Mouse (Mus musculus): ENCODE data around the gene Olfr224. TPM values are rescaled to one million over a fixed set of nuclear protein-coding genes. Genes with fewer than 3 reads are reported as not detected.

Olfr224 gene
- polyA plus RNA-seq, 2 experiments, result 0.15 TPM; not detected in 1

Other genes with a start within 250 kb of the Olfr224 start
- gene Zfp672, start 240.2 kb downstream of the Olfr224 start, polyA plus RNA-seq (2012; rRNA removed), result 35.2 and 44.3 TPM in 2 replicates
- gene Zfp672, start 240.2 kb downstream of the Olfr224 start, polyA plus RNA-seq (2014; fragmentation: Nextera tagmentation; extraction: Ambion mirVana), result 40.7 and 42.4 TPM in 2 replicates
- gene Sh3bp5l, start 239.8 kb downstream of the Olfr224 start, polyA plus RNA-seq (2012; rRNA removed), result 25.6 and 30.7 TPM in 2 replicates
- gene Sh3bp5l, start 239.8 kb downstream of the Olfr224 start, polyA plus RNA-seq (2014; fragmentation: Nextera tagmentation; extraction: Ambion mirVana), result 24.4 and 28.5 TPM in 2 replicates
- 0.06 and 0.44 TPM in 2 replicates for gene Lypd8, start 191.5 kb downstream of the Olfr224 start, polyA plus RNA-seq (2012; rRNA removed)
- not detected in 2 replicates for gene Lypd8, start 191.5 kb downstream of the Olfr224 start, polyA plus RNA-seq (2014; fragmentation: Nextera tagmentation; extraction: Ambion mirVana)
- not detected in 2 replicates for gene 1810065E05Rik, start 149.4 kb downstream of the Olfr224 start, polyA plus RNA-seq (2012; rRNA removed)
- gene 1810065E05Rik, start 149.4 kb downstream of the Olfr224 start, polyA plus RNA-seq (2014; fragmentation: Nextera tagmentation; extraction: Ambion mirVana), result not detected in 2 replicates
- not detected in 2 replicates for gene Gm12253, start 138.0 kb downstream of the Olfr224 start, polyA plus RNA-seq (2012; rRNA removed)
- gene Gm12253, start 138.0 kb downstream of the Olfr224 start, polyA plus RNA-seq (2014; fragmentation: Nextera tagmentation; extraction: Ambion mirVana), result not detected in 2 replicates
- not detected in 2 replicates for gene Lypd9, start 117.6 kb downstream of the Olfr224 start, polyA plus RNA-seq (2012; rRNA removed)
- gene Lypd9, start 117.6 kb downstream of the Olfr224 start, polyA plus RNA-seq (2014; fragmentation: Nextera tagmentation; extraction: Ambion mirVana), result not detected in 2 replicates
- not detected in 2 replicates for gene Olfr30, start 108.3 kb downstream of the Olfr224 start, polyA plus RNA-seq (2012; rRNA removed)
- not detected in 2 replicates for gene Olfr30, start 108.3 kb downstream of the Olfr224 start, polyA plus RNA-seq (2014; fragmentation: Nextera tagmentation; extraction: Ambion mirVana)
- not detected in 2 replicates for gene Olfr332, start 78.0 kb downstream of the Olfr224 start, polyA plus RNA-seq (2012; rRNA removed)
- gene Olfr332, start 78.0 kb downstream of the Olfr224 start, polyA plus RNA-seq (2014; fragmentation: Nextera tagmentation; extraction: Ambion mirVana), result not detected in 2 replicates
- gene Olfr331, start 68.0 kb downstream of the Olfr224 start, polyA plus RNA-seq (2012; rRNA removed), result not detected in 2 replicates
- not detected in 2 replicates for gene Olfr331, start 68.0 kb downstream of the Olfr224 start, polyA plus RNA-seq (2014; fragmentation: Nextera tagmentation; extraction: Ambion mirVana)
- gene Olfr330, start 35.7 kb downstream of the Olfr224 start, polyA plus RNA-seq (2012; rRNA removed), result 0.06 TPM in 1 of 2 replicates, not detected in the other
- not detected in 2 replicates for gene Olfr330, start 35.7 kb downstream of the Olfr224 start, polyA plus RNA-seq (2014; fragmentation: Nextera tagmentation; extraction: Ambion mirVana)
- gene Olfr329-ps, start 24.1 kb downstream of the Olfr224 start, polyA plus RNA-seq (2012; rRNA removed), result 0.09 TPM in 1 of 2 replicates, not detected in the other
- gene Olfr329-ps, start 24.1 kb downstream of the Olfr224 start, polyA plus RNA-seq (2014; fragmentation: Nextera tagmentation; extraction: Ambion mirVana), result not detected in 2 replicates
- gene Olfr328, start 14.9 kb downstream of the Olfr224 start, polyA plus RNA-seq (2012; rRNA removed), result 0.01 TPM in 1 of 2 replicates, not detected in the other
- 0.07 and 0.11 TPM in 2 replicates for gene Olfr328, start 14.9 kb downstream of the Olfr224 start, polyA plus RNA-seq (2014; fragmentation: Nextera tagmentation; extraction: Ambion mirVana)
- gene Olfr325, start 7.2 kb upstream of the Olfr224 start, polyA plus RNA-seq (2012; rRNA removed), result not detected in 2 replicates
- gene Olfr325, start 7.2 kb upstream of the Olfr224 start, polyA plus RNA-seq (2014; fragmentation: Nextera tagmentation; extraction: Ambion mirVana), result not detected in 2 replicates
- not detected in 2 replicates for gene Olfr324, start 24.6 kb upstream of the Olfr224 start, polyA plus RNA-seq (2012; rRNA removed)
- gene Olfr324, start 24.6 kb upstream of the Olfr224 start, polyA plus RNA-seq (2014; fragmentation: Nextera tagmentation; extraction: Ambion mirVana), result not detected in 2 replicates
- gene 2210407C18Rik, start 45.5 kb upstream of the Olfr224 start, polyA plus RNA-seq (2012; rRNA removed), result not detected in 2 replicates
- not detected in 2 replicates for gene 2210407C18Rik, start 45.5 kb upstream of the Olfr224 start, polyA plus RNA-seq (2014; fragmentation: Nextera tagmentation; extraction: Ambion mirVana)
- gene Olfr323, start 59.9 kb upstream of the Olfr224 start, polyA plus RNA-seq (2012; rRNA removed), result not detected in 2 replicates
- gene Olfr323, start 59.9 kb upstream of the Olfr224 start, polyA plus RNA-seq (2014; fragmentation: Nextera tagmentation; extraction: Ambion mirVana), result not detected in 2 replicates
- 0.06 and 0.14 TPM in 2 replicates for gene Trim58, start 69.9 kb upstream of the Olfr224 start, polyA plus RNA-seq (2012; rRNA removed)
- not detected in 2 replicates for gene Trim58, start 69.9 kb upstream of the Olfr224 start, polyA plus RNA-seq (2014; fragmentation: Nextera tagmentation; extraction: Ambion mirVana)
- not detected in 2 replicates for gene Olfr322, start 88.2 kb upstream of the Olfr224 start, polyA plus RNA-seq (2012; rRNA removed)
- not detected in 2 replicates for gene Olfr322, start 88.2 kb upstream of the Olfr224 start, polyA plus RNA-seq (2014; fragmentation: Nextera tagmentation; extraction: Ambion mirVana)
- not detected in 2 replicates for gene Olfr320, start 110.5 kb upstream of the Olfr224 start, polyA plus RNA-seq (2012; rRNA removed)
- not detected in 2 replicates for gene Olfr320, start 110.5 kb upstream of the Olfr224 start, polyA plus RNA-seq (2014; fragmentation: Nextera tagmentation; extraction: Ambion mirVana)
- not detected in 2 replicates for gene Olfr319, start 128.6 kb upstream of the Olfr224 start, polyA plus RNA-seq (2012; rRNA removed)
- gene Olfr319, start 128.6 kb upstream of the Olfr224 start, polyA plus RNA-seq (2014; fragmentation: Nextera tagmentation; extraction: Ambion mirVana), result not detected in 2 replicates
- gene Olfr318, start 153.5 kb upstream of the Olfr224 start, polyA plus RNA-seq (2012; rRNA removed), result not detected in 2 replicates
- not detected in 2 replicates for gene Olfr318, start 153.5 kb upstream of the Olfr224 start, polyA plus RNA-seq (2014; fragmentation: Nextera tagmentation; extraction: Ambion mirVana)
- gene Olfr317, start 168.7 kb upstream of the Olfr224 start, polyA plus RNA-seq (2012; rRNA removed), result not detected in 2 replicates
- gene Olfr317, start 168.7 kb upstream of the Olfr224 start, polyA plus RNA-seq (2014; fragmentation: Nextera tagmentation; extraction: Ambion mirVana), result not detected in 2 replicates
- not detected in 2 replicates for gene Olfr316, start 182.2 kb upstream of the Olfr224 start, polyA plus RNA-seq (2012; rRNA removed)
- gene Olfr316, start 182.2 kb upstream of the Olfr224 start, polyA plus RNA-seq (2014; fragmentation: Nextera tagmentation; extraction: Ambion mirVana), result not detected in 2 replicates
- not detected in 2 replicates for gene Olfr315, start 202.6 kb upstream of the Olfr224 start, polyA plus RNA-seq (2012; rRNA removed)
- gene Olfr315, start 202.6 kb upstream of the Olfr224 start, polyA plus RNA-seq (2014; fragmentation: Nextera tagmentation; extraction: Ambion mirVana), result not detected in 2 replicates
- gene Olfr314, start 212.4 kb upstream of the Olfr224 start, polyA plus RNA-seq (2012; rRNA removed), result not detected in 2 replicates
- gene Olfr314, start 212.4 kb upstream of the Olfr224 start, polyA plus RNA-seq (2014; fragmentation: Nextera tagmentation; extraction: Ambion mirVana), result not detected in 2 replicates
- not detected in 2 replicates for gene Fam183b, start 231.4 kb upstream of the Olfr224 start, polyA plus RNA-seq (2012; rRNA removed)
- gene Fam183b, start 231.4 kb upstream of the Olfr224 start, polyA plus RNA-seq (2014; fragmentation: Nextera tagmentation; extraction: Ambion mirVana), result not detected in 2 replicates
- gene Olfr313, start 244.4 kb upstream of the Olfr224 start, polyA plus RNA-seq (2012; rRNA removed), result not detected in 2 replicates
- gene Olfr313, start 244.4 kb upstream of the Olfr224 start, polyA plus RNA-seq (2014; fragmentation: Nextera tagmentation; extraction: Ambion mirVana), result not detected in 2 replicates

Data from limb, embryonic 14.5 days (tissue).